Mouse (Mus musculus): Measurements from ENCODE around the gene Slain2.
A peak's percentile ranks its signal among the peaks of the same experiment; 100 is the strongest.

Gene Slain2

DNA sequence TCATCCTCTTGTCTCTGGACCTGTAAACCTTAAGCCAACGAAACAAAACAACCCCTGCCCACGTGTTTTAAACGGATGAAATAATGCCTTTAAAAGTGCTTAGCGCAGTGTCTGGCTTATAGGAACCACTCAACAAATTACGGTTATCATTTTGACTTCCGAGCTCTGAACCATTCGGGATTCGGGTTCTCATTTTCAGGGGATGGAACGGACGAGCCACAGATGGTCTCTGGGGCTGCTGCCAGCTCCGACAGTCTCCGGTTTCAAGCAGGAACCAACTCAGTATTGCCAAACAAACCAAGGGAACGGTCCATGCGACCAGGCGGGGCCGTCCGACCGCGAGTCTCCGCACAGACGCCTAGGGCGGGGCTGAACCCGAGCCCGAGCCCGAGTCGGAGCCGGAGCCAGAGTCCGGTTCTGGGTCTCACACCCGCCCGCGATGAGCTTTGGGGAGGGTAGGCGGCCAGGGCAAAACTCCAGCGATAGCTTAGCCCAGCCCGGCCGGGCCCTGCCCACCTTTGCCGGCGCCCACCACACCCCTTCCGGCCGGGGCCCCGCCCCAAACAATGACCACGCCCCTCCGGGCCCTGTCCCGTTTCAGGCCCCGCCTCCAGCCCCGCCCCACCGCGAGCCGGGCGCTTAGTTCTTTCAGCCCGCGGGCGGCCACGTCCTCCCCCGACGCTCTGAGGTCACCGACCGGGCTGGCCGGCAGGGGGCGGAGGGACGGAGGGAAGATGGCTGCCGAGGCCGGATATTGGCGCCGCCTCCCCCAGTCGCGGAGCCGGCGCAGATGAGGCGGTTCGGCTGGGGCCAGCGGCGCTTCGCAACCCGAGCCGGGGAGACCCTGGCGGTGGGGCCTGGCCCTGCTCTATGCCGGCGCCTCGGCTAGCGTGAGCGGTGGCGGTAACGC is at the start of gene Slain2:
TSS of gene Slain2 (plus strand) at position 657 of the 910 bp plus-strand sequence.
- peak; percentile 95 for DNase-seq (ENCODE audit: extremely low read depth, insufficient read length, low spot score)

DNA sequence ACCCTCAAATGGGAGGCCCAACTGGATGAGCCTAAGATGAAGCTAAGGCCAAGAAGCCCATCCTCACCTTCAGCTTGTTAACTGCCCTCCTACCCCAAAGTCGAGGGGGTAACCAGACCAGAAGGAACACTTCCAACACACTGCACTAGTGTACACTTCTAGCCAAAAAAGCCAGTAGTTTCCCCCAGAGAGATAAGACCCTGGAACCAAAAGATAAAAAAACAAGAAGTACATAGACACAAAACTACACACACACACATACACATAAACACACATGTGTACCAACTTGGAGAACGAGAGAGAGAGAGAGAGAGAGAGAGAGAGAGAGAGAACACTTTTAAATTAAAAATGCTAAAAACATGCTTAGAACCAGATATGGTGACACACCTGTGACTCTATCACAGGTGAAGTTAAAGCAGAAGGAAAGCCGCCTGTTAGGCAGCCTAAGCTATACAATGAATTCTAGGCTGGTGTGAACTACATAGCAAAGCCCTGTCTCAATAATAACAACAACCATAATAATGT is 49.4 kb upstream of the Slain2 start:
- no peak for DNase-seq (ENCODE audit: extremely low read depth, insufficient read length, low spot score)

DNA sequence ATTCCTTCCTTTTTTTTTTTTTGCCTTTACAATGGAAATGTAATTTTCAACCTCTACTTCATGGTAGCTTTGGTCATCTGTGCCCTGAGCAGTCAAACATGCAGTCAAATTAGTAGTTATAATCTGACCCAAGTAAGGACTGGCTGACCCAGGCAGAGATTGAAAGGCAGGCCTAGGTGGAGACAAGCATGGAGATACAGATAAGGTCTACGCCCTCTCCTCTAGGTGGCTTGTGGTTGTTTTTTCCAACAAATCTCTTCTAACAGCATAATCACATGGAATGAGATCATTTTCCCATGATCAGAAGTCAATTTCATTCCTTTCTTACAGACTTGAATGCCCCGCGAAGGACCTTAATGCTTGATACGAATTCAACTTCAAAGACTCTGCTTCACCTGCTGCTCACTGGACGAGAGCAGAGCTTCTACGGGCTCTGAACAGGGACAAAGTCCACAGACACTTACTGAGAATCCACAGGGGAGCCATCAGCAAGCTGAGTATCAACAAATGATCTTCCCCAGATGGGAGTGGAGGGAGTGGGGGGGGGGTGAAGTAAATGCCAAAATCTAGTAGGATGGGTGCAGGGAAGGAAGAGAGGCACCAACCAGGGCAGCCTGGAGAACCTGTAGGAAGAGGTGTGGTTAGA is 47.7 kb upstream of the Slain2 start:
- no peak for DNase-seq (ENCODE audit: extremely low read depth, insufficient read length, low spot score)

DNA sequence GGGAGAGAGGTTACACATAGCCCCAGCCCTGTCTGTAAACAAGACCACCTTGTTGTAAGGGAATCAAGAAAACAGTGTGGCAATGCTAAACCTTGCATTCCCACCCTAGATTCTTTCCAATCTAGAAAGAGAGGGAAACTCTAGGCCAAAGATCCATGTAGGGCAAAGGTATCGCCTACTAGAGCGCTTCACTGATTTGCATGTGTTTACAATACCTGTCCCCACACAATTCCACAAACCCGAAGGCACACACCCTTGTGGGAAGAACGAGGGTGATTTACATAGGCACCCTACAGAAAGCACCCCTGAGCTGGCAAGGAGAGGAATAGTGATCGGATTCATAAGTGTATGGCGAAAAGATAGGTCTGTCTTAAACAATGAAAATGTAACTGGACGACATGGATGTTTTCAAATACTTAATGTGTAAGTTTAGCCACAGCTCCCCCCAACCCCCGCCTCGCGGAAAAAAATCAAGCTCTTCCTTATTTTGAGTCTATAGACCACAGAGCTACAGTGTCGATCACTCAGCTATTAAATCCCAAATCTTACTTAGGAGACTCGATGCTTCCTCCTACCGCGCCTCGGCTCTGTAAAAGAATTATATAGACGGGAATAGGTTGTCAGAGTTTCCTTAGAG is 47.0 kb upstream of the Slain2 start:
- no peak for DNase-seq (ENCODE audit: extremely low read depth, insufficient read length, low spot score)

DNA sequence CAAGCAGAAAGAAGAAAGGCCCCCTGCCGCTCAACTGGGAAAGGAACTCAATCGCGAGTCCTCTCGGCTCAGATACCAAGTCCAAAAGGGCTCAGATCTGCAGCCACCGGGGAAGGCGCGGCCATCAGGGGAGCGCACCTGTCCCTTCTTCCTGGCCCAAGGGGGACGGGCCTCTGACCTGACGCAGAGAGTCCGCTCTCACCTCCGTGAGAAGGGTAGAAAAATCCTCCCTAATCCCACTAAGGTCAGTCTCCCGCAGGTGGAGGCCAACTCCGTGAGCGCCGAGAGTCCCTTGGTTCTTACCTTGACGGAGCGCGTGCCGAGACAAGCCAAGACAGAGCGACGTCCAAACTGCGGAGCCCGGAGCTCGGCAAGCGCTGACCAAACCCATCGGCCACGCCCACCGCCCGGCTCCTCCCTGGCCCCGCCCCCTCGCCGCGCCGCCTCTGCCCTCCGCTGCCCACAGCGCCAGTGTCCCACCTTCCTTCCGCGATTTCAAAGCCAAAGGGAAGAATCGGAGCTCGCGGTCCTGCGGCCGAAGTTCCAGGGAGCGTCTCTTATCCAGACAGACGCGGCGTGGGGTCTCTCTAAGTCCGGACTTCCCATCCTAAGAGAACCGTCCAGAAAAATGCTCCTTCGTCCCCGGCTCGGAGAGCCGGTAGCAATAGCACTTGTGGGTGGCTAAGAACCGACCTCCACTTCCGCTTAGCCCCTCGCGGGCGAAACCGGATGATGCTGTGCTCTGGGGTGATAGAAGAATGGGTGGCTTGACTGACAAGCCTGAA is 45.8 kb upstream of the Slain2 start, which contains the start of gene Tec:
TSS of gene Tec (minus strand) at position 393 of the 785 bp plus-strand sequence.
- DNase-seq (ENCODE audit: extremely low read depth, insufficient read length, low spot score), result peak; percentile 68

DNA sequence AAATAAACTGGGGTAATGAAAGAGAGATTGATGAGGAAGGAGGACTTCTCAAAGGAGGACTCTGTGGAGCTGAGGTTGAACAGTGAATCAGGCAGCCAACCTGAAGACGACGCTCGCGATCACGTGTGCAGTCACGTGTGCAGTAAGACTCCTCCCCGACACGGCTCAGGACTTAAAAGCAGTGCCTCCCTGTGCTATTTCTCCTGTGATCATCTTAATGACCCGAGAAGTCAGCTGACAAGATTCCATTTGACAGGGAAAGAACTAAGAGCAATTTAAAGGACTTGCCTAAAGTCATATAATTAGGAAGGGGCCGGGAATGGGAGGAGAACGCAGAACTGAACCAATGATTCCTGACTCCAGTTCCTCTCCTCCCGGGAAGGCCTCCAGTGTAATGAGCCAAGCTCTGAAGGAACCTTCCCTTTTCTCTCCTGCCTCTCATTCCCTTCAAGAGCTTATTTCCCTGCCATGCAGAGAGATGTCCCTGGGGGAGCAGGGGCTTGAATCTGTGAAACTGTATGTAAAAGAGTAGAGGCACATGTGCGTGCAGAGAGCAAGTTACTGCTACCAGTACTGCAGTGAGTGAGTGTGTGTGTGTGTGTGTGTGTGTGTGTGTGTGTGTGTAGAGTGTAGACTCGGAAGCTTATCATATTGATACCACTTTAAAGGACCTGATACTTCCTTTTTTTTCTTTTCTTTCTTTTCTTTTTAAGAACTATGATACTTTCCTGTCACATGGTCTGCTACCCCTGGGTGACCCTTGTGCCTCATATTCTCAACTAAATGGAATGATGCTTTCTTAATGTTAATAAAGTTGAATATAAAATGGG is 44.1 kb upstream of the Slain2 start:
- no peak for DNase-seq (ENCODE audit: extremely low read depth, insufficient read length, low spot score)

DNA sequence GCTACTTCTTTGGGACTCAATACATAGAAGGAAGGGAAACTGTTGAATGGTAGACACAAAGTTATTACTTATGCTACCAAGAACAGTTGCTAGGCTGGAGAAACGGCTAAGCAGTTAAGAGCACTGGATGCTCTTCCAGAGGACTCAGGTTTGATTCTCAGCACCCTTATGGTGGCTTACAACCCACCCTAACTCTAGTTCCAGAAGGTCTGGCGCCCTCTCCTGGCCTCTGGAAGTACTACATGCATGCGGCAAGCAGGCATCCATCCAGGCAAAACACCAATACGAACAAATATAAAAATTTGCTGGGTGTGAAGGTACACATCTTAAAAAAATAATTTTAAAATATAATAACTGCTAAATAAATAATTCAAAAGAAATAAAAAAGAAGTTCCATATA is 43.0 kb upstream of the Slain2 start:
- no peak for DNase-seq (ENCODE audit: extremely low read depth, insufficient read length, low spot score)

DNA sequence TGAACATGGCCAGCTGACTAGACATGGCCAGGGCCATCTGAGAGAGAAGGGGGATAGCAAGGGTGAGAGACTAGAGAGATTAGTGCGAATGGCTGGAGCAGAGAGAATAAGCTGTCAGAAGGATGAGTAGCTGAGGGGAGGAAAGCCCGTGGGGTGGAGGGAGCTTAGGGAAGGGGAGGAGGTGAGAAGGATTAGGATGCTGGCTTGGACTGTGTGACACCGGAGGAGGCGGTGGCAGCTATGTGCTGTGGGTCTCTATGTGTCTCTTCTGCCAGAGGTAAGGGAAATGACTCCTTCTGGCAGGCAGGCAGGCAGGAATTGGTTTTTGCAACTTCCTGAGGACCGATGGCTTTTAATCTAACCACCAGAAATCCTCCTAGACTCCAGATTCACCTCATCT is 34.4 kb upstream of the Slain2 start:
- no peak for DNase-seq (ENCODE audit: extremely low read depth, insufficient read length, low spot score)

DNA sequence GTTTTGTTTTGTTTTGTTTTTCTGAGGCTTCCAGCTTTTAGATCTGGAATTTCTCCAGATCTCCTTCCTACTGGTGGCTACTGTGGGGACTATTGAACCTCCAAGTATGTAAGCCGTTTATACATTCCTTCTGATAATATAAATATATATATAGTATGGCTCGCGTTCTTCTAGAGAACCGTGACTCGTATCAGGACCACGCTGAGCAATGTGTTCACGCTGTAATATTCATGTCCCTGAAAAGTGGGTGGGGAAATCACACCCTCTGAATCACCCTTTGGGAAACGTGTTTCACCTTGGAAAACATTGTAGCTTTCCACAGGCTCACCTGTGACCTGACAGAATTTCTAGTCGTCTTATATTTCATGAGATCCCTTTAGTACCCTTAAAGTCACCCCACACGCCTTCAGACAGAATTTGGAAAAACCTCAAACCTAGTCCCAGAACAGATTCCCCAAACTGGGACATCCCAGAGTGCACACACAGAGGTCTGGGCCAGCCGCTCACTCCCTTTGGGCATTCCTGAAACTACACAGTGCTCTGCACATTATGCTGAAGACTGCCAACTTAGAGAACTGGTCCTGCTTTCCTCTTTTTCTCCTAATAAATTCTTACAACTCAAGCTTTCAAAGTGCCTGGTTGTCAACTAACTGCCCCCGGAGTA is 32.2 kb upstream of the Slain2 start:
- DNase-seq (ENCODE audit: extremely low read depth, insufficient read length, low spot score), result no peak

DNA sequence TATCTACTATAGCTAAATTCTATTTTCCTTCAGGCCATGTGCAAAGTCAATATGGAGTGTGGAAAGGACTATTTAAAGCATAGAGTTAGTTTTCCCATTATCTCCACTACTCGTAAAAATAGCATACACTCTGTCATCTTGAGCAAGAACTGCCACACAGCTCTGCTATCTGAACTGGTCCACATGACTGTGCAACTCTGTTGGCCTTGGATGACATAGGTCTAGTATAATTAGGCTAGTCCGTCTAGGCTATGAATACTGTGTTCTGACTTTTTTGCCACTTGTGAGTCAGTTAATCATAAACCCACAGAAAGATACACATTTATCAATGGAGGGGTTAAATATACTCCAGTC is 31.7 kb upstream of the Slain2 start:
- DNase-seq (ENCODE audit: extremely low read depth, insufficient read length, low spot score), result no peak

DNA sequence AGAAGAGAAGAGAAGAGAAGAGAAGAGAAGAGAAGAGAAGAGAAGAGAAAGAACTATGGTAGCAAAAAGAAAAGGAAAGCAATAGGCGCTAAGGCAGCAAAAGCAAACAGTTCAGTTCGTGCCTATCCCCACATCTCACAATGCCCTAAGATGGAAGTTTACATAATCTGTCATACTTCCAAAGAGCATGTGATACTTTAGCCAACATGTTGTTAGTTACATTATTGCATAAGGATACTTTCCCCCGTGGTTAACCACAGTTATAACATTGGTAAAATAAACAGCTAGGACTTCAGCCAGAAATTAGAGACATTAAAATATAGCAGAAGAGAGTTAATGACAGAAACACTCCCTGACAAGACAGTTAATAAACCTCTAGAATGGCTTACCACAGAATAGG is 30.4 kb upstream of the Slain2 start:
- no peak for DNase-seq (ENCODE audit: extremely low read depth, insufficient read length, low spot score)

DNA sequence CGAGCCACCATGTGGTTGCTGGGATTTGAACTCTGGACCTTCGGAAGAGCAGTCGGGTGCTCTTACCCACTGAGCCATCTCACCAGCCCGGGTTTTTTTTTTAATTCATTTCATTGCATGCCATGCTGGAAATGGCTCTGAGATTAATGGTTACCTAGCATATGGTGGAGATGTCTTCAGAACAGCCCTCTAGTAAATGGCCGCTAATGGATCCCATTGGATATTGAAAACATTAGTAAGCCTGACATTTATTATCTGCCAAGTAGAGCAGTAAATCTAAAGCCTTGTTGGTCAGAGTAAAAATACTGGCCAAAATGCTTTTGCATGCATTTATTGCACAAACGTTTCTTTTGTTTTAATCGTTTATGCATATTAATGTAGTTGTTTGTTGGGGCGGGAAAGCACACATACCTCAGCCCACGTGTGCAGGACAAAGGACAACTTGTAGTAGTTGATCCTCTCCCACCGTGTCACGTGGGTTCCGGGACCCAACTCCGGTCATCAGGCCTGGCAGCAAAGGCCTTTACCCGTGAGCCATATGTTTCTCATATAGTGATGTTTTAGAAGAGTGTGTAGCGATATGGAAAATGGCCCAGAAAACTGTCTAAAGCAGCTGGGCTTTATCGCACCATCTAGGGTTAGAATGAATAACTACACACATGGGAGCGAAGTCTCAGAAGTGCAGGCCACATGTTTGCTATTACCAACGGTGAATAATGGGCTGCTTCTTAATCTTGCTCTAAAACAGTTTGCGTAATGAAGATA is 27.5 kb upstream of the Slain2 start:
- DNase-seq (ENCODE audit: extremely low read depth, insufficient read length, low spot score), result no peak

DNA sequence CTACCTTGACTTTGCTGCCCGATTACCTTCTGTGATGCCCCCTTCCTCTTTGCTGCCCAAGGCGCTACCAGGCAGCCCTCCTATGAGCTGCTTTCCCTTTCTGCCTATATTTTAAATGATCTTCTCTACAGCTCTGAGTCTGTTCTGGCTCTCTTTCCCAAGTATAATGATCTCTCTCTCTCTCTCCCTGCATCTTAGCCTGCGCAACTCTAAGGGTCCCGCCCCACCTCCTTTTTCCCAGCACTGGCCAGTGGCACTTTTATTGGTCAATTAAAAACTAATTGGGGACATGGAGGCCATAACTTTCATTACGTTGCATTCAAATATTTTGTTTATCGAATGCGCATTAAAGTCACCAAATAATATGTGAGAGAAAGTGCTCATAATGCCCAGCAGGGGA is 25.8 kb upstream of the Slain2 start:
- no peak for DNase-seq (ENCODE audit: extremely low read depth, insufficient read length, low spot score)

DNA sequence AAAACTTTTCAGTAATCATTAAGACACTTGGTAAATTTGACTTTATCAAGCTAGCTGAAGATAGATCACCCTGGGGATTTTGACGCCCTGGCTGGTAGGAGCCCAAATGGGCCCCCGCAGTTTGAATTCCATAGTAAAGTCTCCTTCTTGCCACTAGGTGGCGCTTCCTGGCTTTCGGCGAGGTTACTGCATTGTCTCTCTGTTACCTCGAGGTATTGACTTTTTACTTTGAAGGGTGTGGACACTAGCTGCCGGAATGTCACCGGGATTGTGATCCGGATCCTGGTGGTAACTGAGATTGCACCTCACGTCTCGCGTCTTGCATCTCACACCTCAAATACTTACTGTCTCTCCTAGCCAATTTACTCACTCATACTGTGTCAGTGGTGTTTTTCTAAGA is 22.6 kb upstream of the Slain2 start:
- DNase-seq (ENCODE audit: extremely low read depth, insufficient read length, low spot score), result peak; percentile 30

DNA sequence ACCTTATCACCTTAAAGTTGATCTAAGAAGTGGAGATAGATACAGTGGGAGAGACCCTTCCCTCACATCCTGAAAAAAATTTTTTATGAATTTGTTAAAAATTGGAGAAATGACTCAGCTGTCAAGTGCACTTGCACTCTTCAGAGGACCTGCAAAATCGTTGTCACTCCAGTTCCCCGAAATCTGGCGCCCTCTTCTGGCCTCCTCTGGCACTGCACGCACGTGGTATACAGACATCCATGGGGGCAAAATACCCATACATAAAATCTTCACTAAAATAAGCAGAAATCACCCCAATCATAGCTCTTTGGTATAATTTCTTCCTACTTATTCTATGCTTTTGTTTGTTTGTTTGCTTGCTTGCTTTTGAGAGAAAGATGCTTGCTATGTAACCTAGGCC is 20.1 kb upstream of the Slain2 start:
- no peak for DNase-seq (ENCODE audit: extremely low read depth, insufficient read length, low spot score)

DNA sequence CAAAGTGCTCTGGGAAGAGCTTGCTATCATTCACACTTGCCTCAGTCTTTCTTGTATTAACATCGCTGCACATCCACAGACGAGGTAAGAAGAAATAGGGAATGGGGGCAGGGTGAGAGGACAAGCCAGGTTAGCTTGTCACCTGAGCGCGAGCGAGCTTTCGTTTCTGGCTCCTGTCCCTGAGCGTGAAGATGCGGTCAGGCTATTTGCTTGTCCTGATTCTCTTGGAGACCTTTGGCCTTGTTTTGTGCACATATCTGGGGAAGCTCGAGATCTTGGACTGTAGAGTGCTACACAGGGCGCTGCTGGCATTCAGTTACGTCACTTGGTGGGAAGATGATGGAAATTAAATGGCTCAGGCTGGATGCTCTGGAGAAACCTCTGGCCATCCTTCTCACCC is 18.8 kb upstream of the Slain2 start:
- DNase-seq (ENCODE audit: extremely low read depth, insufficient read length, low spot score), result no peak

DNA sequence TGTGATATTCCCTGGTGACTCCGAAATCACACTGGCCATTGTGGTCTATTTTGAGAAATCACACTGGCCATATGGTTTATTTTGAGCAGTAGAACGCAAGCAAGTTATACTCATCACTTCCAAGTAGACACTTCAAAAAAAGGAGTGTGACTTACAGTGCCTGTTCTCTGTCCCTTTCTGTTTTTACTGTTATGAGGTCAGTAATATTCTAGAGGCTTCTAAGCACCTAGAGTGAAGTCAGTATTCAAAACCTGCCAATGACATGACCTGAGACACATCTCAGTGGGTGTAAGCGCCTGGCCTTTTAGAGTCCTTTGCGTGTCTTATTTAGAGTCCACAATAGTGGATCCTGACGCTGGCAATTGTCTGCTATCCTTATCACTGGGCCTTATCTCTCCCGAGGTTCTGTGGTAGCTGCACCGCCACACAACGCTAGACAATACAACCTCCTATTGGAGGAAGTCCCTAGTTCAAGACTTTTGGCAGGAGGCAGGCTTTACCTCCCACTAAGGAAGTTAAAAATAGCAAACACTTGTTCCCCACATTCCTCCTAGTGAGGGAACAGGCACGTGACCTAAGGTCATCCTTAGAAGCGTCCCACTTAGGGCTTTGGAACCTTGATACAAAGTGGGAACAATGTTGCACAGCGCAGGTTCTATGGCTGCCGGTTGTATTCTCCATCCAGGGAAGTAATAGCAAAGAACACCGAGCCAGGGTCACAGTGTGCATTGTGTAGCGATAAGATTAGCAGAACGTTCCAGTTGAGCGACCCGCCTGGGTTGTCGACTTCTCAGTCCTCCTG is 17.4 kb upstream of the Slain2 start:
- DNase-seq (ENCODE audit: extremely low read depth, insufficient read length, low spot score), result no peak

DNA sequence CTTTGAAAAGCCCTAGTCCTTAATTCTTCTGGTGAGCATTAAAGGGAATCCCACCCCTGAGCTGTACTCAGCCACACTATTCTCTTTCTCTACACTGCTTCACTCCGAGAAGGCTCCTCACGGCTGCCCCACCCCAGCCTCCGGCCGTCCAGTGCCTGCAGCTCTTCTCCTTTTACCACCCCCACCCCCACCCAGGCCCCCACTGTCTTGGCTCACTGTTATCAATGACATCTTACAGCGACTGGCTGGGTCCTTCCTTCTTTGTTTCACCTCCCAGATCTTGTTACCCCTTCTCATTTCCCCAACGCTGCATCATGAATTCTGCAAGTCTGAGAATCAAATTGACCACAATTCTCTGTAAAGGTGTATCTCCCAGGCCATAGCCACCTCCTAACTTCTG is 16.1 kb upstream of the Slain2 start:
- no peak for DNase-seq (ENCODE audit: extremely low read depth, insufficient read length, low spot score)
